Mouse (Mus musculus): ENCODE data around the gene Zc3h12d. TPM values are rescaled to one million over a fixed set of nuclear protein-coding genes. Genes with fewer than 3 reads are reported as not detected.

Zc3h12d gene
- total and polyA plus RNA-seq, 3 experiments, result 11.8 to 28.0 (median 16.3) TPM

DNA sequence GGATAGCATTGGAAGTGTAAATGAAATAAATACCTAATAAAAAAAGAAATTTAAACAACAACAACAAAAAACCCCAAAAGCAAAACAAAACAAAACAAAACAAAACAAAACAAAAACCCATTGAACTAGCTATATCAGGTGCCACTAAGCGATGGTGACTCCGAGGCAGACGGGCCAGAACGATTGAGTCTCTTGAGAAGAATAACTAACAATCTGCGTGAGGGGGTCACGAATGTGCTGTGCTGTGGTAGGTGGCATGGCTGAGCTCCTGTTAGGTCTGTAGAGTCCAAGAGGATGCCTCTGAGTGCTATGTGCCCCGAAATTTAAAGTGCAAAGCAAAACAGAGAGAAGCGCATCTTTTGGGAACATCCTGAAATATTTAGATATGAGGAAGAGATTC lies 5.2 kb downstream of the Zc3h12d start:
- in situ Hi-C loops (cut with MboI; ENCODE audit: low pct_ligation_motif_present, low pct_unique_long_range_greater_than_20kb, low sequenced_read_pairs) (loop anchor here (25.0 kb wide), 1 partner anchor 1125 kb away; no protein-coding TSS in a partner anchor), dilution Hi-C loops (cut with MboI; ENCODE audit: extremely low pct_ligation_motif_present, extremely low pct_unique_long_range_greater_than_20kb, low sequenced_read_pairs) (no loop called here)
- Histone ChIP-seq H3K27me3 (replicated peaks) (no peaks in the 10 kb centered on the region), H3K27ac (ENCODE audit: insufficient read depth, low read depth) (no peak overlapping the region), H3K36me3 (replicated peaks in 1 of 2; ENCODE audit: control insufficient read depth in 1 of 2, insufficient read depth in 1 of 2, low read length in 1 of 2) (peaks cover 0 to 5% of the 10 kb centered on the region in 2 experiments), H3K4me2 (ENCODE audit: insufficient read depth, low read depth, poor library complexity, severe bottlenecking) (no peak overlapping the region), H3K79me2 (replicated peaks; ENCODE audit: control insufficient read depth, extremely low read depth, insufficient read depth, poor library complexity, severe bottlenecking) (peaks cover 11% of the 10 kb centered on the region), H3K9ac (ENCODE audit: insufficient read depth, low read depth) (no peak overlapping the region), H3K4me1 (ENCODE audit: control insufficient read depth in 1 of 2, insufficient read depth in 2 of 2) (peaks cover 35 to 70% of the 10 kb centered on the region in 2 experiments), H3K4me3 (replicated peaks in 1 of 3; ENCODE audit: low read depth in 2 of 3, low read length in 2 of 3, poor library complexity in 1 of 3) (no peak overlapping the region), H3K9me3 (replicated peaks; ENCODE audit: low read length) (no peaks in the 10 kb centered on the region)
- DNase-seq (ENCODE audit: extremely low read depth), result no peak
- TF ChIP-seq RCOR1 (conservative IDR thresholded peaks at IDR 0.05; ENCODE audit: low read depth, low read length) (no peak), E2F4 (IDR thresholded peaks at IDR 0.05; ENCODE audit: insufficient replicate concordance, low read depth, low read length) (no peak), MAX (IDR thresholded peaks at IDR 0.05; ENCODE audit: low read length) (no peak), CHD1 (IDR thresholded peaks at IDR 0.05; ENCODE audit: low read depth, low read length) (no peak), UBTF (IDR thresholded peaks at IDR 0.05; ENCODE audit: low read depth, low read length) (no peak), CHD2 (IDR thresholded peaks at IDR 0.05; ENCODE audit: low read length) (no peak), NELFE (IDR thresholded peaks at IDR 0.05; ENCODE audit: low read depth, low read length) (no peak)

DNA sequence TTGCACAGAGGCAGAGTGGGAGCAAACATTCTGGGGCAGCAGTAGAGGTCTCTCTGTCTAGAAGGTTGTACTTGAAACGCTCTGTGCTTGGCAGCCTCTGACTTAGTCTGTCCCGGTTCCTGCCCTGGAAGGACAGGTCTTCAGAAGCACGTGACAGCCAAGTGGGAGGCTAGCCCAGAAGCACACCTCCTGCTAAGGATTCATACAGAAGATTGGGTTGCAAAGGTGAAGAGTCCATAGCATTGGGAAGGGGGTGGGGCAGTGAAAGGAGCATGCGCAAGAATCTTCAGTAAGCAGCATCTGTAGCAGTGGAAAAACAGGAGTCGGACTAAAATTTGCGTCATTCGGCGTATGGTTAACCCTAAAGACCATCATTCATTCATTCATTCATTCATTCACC lies 5.8 kb downstream of the Zc3h12d start:
- TF ChIP-seq BHLHE40 (IDR thresholded peaks at IDR 0.05; ENCODE audit: low read depth, low read length) (peak; percentile 52; the same call in 1 of the 2 replicates), MEF2A (IDR thresholded peaks at IDR 0.05; ENCODE audit: borderline replicate concordance, low read depth, low read length) (no peak), KAT2A (IDR thresholded peaks at IDR 0.05; ENCODE audit: insufficient replicate concordance, low read length) (no peak), NRF1 (IDR thresholded peaks at IDR 0.05; ENCODE audit: low read depth, low read length) (peak; percentile 81), PAX5 (IDR thresholded peaks at IDR 0.05; ENCODE audit: low read length) (no peak)
- peaks cover 0 to 10% of the 10 kb centered on the region in 2 experiments for H3K36me3 ChIP-seq (replicated peaks in 1 of 2; ENCODE audit: control insufficient read depth in 1 of 2, insufficient read depth in 1 of 2, low read length in 1 of 2)
- no peak overlapping the region for H3K27ac ChIP-seq (ENCODE audit: insufficient read depth, low read depth)
- H3K4me3 ChIP-seq (replicated peaks in 1 of 3; ENCODE audit: low read depth in 2 of 3, low read length in 2 of 3, poor library complexity in 1 of 3), result peak overlapping the region in 1 of 3 experiments; percentile 24
- no peaks in the 10 kb centered on the region for H3K9me3 ChIP-seq (replicated peaks; ENCODE audit: low read length)
- no peak overlapping the region for H3K9ac ChIP-seq (ENCODE audit: insufficient read depth, low read depth)
- H3K4me1 ChIP-seq (ENCODE audit: control insufficient read depth in 1 of 2, insufficient read depth in 2 of 2), result peaks cover 30 to 70% of the 10 kb centered on the region in 2 experiments
- in situ Hi-C loops (cut with MboI; ENCODE audit: low pct_ligation_motif_present, low pct_unique_long_range_greater_than_20kb, low sequenced_read_pairs), result loop anchor here (25.0 kb wide), 1 partner anchor 1124 kb away; no protein-coding TSS in a partner anchor
- no peak for DNase-seq (ENCODE audit: extremely low read depth)
- H3K4me2 ChIP-seq (ENCODE audit: insufficient read depth, low read depth, poor library complexity, severe bottlenecking), result 0 out of 2 replicates have a peak overlapping the region, but pooled peaks have one; percentile 11
- peaks cover 16% of the 10 kb centered on the region for H3K79me2 ChIP-seq (replicated peaks; ENCODE audit: control insufficient read depth, extremely low read depth, insufficient read depth, poor library complexity, severe bottlenecking)
- dilution Hi-C loops (cut with MboI; ENCODE audit: extremely low pct_ligation_motif_present, extremely low pct_unique_long_range_greater_than_20kb, low sequenced_read_pairs), result no loop called here
- no peaks in the 10 kb centered on the region for H3K27me3 ChIP-seq (replicated peaks)

DNA sequence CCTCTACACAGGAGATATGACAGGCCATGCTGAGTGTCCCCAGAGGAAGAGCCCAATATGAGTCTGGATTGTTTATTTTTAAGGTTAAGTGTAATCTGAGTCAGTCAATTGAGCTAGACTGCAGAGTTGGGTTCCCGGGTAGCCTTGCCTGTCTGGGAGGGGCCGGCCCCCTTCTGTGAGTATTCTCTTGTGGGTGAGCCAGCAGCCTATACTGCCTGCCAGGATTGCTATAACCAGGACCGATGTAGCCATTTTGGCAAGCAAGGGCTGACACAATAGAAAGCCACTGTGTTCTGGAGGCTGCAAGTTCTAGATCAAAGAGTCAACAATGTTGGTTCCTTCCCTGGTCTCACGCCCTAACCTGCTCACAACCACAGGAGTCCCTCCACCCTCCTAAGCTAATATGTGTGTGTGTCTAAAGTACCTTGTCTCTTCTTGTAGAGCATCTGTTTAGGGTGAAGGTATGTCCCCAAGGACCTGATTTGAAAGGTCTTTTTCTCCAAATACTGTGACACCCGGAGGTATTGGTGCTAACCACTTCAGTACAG lies 6.7 kb downstream of the Zc3h12d start:
- in situ Hi-C loops (cut with MboI; ENCODE audit: low pct_ligation_motif_present, low pct_unique_long_range_greater_than_20kb, low sequenced_read_pairs) (loop anchor here (25.0 kb wide), 1 partner anchor 1123 kb away; no protein-coding TSS in a partner anchor), dilution Hi-C loops (cut with MboI; ENCODE audit: extremely low pct_ligation_motif_present, extremely low pct_unique_long_range_greater_than_20kb, low sequenced_read_pairs) (no loop called here)
- Histone ChIP-seq H3K79me2 (replicated peaks; ENCODE audit: control insufficient read depth, extremely low read depth, insufficient read depth, poor library complexity, severe bottlenecking) (peaks cover 22% of the 10 kb centered on the region), H3K9ac (ENCODE audit: insufficient read depth, low read depth) (peak overlapping the region; percentile 27; the same call in 1 of the 2 replicates), H3K4me2 (ENCODE audit: insufficient read depth, low read depth, poor library complexity, severe bottlenecking) (peak overlapping the region; percentile 75), H3K27ac (ENCODE audit: insufficient read depth, low read depth) (peak overlapping the region; percentile 83), H3K4me1 (ENCODE audit: control insufficient read depth in 1 of 2, insufficient read depth in 2 of 2) (peaks cover 24 to 71% of the 10 kb centered on the region in 2 experiments), H3K9me3 (replicated peaks; ENCODE audit: low read length) (no peaks in the 10 kb centered on the region), H3K4me3 (replicated peaks in 1 of 3; ENCODE audit: low read depth in 2 of 3, low read length in 2 of 3, poor library complexity in 1 of 3) (peak overlapping the region in 2 of 3 experiments; percentile 30 to 59), H3K27me3 (replicated peaks) (no peaks in the 10 kb centered on the region), H3K36me3 (replicated peaks in 1 of 2; ENCODE audit: control insufficient read depth in 1 of 2, insufficient read depth in 1 of 2, low read length in 1 of 2) (peaks cover 0 to 12% of the 10 kb centered on the region in 2 experiments)
- no peak for DNase-seq (ENCODE audit: extremely low read depth)
- TF ChIP-seq MAZ (IDR thresholded peaks at IDR 0.05; ENCODE audit: low read depth, low read length), result 0 out of 2 replicates have a peak, but pooled peaks have one; percentile 9
- no peak for TF ChIP-seq CTCF (conservative IDR thresholded peaks at IDR 0.05 in 1 of 2, IDR thresholded peaks at IDR 0.05 in 1 of 2; ENCODE audit: low read depth in 2 of 2, low read length in 2 of 2)
- 0 out of 2 replicates have a peak, but pooled peaks have one; percentile 39 for TF ChIP-seq CHD1 (IDR thresholded peaks at IDR 0.05; ENCODE audit: low read depth, low read length)
